Mouse (Mus musculus): ENCODE measurements around the gene Necab3. TPM values are rescaled to one million over a fixed set of nuclear protein-coding genes. Genes with fewer than 3 reads are reported as not detected.

The Necab3 gene
- polyA plus RNA-seq (2012; rRNA removed) = 3.2 and 4.9 TPM in 2 replicates

DNA sequence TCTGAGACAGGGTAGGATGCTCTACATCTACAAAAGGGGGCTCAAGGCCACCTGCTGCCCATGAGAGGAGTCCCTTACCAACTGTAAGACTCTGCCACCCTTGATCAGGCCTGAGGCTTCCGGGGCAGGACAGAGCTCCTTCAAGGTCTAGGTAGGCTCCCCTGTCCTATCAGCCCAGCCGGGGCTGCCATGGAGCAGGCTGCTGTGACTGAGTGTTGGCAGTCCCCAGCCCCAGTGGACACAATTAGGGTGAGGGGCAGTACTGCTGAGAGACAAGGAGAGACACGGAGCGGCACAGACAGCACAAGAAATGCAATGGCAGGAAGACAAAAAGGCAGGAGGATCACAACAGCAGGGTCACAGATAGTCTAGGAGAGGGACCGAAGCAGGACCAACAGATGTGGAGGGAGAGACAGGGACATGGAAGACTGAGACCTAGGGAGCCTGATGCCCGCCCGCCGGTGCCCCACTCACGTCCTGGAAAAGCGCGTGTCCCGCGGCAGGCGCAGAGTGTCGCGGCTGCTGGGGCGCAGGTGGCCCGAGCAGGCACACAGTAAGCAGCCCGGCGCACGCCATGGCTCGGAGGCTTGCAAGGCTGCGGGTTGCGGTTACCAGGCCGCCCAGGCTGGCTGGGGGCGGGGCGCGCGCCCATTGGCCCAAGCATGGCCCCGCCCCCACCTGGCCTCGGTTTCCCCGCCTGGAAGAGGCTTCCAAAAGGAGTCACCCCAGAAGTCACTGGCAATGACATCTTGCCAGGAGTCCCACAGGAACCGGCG lies at the start of gene Necab3:
Gene Necab3, minus strand, starts transcription at position 627 of the 776 bp plus-strand sequence.
- no peak for DNase-seq (ENCODE audit: low read depth)

GRCm38 (mm10) chr2:154606965-154607364 lies 48.3 kb upstream of the Necab3 start:
- DNase-seq (ENCODE audit: low read depth) = peak; percentile 92

DNA sequence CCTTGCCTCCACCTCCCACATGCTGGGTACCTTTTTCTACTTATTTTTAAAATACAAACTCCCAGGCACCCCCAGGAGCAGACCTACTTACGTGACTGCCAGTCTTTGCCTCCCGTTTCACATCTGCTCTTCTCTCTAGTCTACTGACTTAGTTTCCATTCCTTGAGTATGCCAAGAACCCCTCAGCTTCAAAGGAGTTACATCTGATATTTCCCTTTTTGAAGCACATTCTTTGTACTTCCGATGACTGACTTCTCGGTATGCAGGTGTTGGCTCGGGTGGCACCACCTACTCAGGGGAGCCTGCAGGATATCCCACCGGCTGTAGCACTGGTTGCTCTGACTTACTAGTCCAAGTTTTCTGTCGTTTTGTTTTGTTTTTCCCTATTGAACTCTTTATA lies 45.5 kb upstream of the Necab3 start:
- DNase-seq (ENCODE audit: low read depth) = no peak

- DNase-seq (ENCODE audit: low read depth) = peak; percentile 99
These were observed 45.0 kb upstream of the Necab3 start, which contains the start of gene Pxmp4 for GRCm38 (mm10) chr2:154603638-154604153. Pxmp4 (minus strand) TSS chr2:154603708.

GRCm38 (mm10) chr2:154603007-154603637 lies 44.4 kb upstream of the Necab3 start:
- DNase-seq (ENCODE audit: low read depth) = no peak

GRCm38 (mm10) chr2:154601324-154601723 lies 42.6 kb upstream of the Necab3 start:
- no peak for DNase-seq (ENCODE audit: low read depth)

DNA sequence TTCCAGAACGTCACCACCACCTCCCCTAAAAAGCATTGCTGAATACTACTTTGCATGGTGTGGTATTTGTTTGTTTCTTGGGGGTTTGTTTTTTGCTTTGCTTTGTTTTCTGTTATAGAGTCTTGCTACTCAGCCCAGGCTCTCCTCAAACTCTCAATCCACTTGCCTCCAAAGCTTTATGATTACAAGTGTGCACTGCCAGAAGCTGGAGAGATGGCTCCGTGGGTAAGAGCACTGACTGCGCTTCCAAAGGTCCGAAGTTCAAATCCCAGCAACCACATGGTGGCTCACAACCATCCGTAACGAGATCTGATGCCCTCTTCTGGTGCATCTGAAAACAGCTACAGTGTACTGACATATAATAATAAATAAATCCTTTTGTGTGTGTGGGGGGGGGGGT lies 41.9 kb upstream of the Necab3 start:
- no peak for DNase-seq (ENCODE audit: low read depth)

DNA sequence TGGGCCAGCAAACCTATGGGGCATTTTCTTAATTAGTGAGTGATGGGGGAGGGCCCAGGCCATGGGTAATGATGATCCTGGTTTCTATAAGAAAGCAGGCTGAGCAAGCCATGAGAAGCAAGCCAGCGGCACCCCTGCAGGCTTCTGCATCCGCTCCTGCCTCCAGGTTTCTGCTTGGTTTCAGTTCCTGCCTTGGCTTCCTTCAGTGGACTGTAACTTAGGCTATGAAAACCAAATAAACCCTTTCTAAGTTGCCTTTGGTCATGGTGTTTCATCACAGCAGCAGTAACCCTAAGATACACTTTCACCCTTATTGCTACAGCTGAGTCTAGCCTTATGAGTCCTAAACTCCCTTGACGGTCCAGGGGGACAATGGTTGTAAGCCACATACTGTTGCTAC lies 38.7 kb upstream of the Necab3 start:
- no peak for DNase-seq (ENCODE audit: low read depth)

DNA sequence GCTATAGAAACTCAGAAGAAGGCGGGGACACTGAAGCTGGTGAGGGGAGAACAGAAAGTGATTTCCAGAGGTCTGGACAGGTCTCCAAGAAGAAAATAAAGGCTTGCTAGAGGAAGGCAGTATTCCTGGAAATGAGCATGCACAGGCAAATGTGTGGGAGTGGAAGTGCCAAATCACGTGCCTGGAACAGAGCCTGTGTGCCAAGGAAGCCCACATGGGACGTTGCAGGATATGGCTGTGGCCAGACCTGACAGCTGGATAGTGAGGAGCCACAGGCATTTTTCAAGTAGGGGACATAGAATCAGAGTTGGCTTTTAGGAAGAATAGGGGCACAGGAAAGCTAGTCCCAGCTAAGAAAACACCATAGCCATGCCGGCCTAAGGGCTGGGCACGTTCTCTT lies 37.1 kb upstream of the Necab3 start:
- DNase-seq (ENCODE audit: low read depth) = no peak

DNA sequence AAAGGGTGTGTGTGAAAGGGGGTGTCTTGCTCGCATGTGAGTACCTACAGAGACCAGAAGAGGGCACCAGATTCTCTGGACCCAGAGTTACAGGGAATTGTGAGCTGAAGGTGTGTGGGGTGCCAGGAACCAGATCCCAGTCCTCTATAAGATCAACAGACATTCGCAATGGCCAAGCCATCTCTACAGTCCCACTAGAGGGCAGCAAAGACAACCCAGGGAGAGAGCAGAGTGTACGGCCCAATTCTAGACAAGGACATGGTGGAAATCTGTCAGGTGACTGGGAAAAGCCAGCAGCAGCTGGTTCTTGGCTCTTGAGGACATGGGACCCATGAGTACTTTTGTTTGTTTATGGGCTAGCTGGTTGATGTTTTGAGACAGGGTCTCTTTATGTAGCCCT lies 34.3 kb upstream of the Necab3 start:
- no peak for DNase-seq (ENCODE audit: low read depth)

- DNase-seq (ENCODE audit: low read depth) = no peak
These were observed 32.5 kb upstream of the Necab3 start for GRCm38 (mm10) chr2:154591239-154591638.

DNA sequence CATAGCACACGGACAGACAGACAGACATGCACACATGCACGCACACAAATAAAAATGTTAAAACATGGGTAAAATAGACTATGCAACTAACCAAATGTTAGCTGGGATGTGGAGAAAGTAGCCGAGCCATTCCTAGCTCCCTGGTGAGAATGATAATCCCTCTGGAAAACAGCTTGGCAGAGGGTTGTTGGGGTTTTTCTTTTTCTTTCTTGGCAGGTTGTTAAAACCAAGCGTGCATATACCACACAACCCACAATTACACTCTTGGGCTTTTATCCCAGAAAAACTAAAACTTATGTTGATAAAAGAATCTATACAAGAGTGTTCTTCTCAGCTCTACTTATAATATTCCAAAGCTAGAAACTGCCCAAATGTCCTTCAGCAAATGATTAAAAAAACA lies 30.4 kb upstream of the Necab3 start:
- no peak for DNase-seq (ENCODE audit: low read depth)

- no peak for DNase-seq (ENCODE audit: low read depth)
These were observed 27.7 kb upstream of the Necab3 start for GRCm38 (mm10) chr2:154586405-154586804.

- DNase-seq (ENCODE audit: low read depth) = no peak
These were observed 26.4 kb upstream of the Necab3 start for GRCm38 (mm10) chr2:154584931-154585601.

- DNase-seq (ENCODE audit: low read depth) = no peak
These were observed 25.5 kb upstream of the Necab3 start for GRCm38 (mm10) chr2:154583906-154584872.

DNA sequence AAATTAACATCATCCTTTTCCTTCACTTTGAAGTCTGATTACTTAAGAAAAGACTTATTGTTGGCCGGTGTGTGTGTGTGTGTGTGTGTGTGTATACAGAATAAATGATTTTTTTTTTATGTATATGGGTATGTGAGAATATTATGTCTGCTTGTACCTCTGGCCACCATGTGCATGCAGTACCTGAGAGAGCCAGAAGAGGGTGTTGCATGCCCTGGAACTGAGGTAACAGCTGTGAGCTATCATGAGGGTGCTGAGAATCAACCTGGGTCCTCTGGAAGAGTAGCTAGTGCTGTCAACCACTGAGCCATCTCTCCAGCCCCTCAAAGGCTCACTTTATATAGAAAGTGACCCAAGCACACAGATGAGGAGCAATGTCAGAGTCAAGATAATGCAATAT lies 22.7 kb upstream of the Necab3 start:
- no peak for DNase-seq (ENCODE audit: low read depth)

DNA sequence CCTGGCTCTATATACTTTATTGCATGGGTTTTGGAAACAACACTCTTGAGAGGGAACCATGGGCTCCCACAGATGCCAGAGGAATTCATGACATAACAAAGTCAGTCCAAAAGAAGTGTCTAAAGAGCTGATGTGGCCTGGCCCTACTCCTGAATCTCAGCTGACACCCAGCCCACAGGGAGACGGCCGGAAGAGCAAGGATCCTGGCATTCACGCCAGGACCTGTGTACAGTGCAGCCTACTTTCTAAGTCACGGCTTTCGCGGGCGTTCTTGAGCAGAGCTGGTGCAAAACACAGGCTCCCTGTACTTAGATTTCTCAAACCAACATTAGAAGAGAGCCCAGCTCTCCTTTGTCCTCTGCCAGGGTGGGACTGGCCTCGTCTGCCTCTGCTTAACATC lies 21.9 kb upstream of the Necab3 start:
- no peak for DNase-seq (ENCODE audit: low read depth)

GRCm38 (mm10) chr2:154577744-154578067 lies 19.0 kb upstream of the Necab3 start:
- DNase-seq (ENCODE audit: low read depth) = no peak

DNA sequence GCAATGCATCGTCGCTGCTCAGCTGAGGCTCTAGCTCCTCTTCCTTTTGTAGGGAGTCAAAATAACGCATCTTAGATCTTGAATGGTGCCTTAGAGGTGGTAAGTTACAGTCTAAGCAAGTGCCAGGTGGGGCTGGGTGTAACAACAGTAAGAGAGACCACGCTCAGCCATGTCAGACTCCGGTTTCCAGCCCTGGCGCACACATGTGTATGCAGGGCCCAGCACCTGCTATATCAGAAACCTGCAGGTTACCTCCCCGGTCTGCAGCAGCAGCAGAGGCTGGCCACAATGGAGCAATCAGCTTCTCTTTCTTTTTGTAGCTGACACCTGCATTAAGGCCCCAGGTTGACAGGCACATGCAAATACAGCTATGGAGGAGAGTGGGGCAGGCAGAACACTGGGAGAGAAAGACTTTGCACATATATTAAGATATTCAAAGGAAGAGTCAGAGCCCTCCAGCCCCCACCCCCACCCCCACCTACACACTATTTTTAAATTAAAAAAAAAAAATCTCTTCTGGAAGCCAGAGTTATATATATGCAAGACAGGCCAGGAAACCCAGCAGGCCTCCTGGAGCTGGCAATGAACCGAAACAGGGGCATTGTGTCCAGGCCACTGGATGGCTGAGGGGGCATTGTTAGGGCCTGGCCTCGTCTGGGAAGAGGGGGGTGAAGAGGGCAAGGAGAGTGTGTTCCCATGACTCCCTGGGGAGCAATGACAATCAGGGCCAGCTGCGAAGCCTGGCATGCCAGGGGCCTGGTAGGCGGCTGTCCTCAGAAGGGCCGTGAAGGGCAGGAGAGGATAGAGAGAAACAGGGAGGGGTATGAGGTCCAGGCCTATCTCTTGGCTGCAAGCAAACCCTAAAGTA lies 18.4 kb upstream of the Necab3 start:
- DNase-seq (ENCODE audit: low read depth) = no peak

DNA sequence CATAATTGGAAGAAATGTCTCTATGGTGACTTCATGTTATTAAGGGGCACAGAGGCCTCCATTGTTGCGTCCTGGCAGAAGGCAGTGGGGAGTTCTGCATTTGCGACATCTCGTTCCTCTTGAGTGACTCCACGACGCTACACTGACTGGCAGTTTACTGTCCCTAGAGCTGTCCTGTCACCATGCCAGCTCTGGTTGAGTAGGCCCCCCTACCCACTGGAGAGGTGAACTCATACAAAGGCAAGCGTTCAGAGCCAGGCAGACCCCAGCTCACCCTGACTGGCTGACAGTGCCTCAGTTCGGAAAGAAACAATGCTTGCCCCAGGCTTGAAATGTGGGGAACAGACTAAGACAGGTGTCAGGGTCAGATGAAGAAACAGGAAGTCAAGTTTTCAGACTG lies 15.6 kb upstream of the Necab3 start:
- no peak for DNase-seq (ENCODE audit: low read depth)

GRCm38 (mm10) chr2:154572996-154573395 lies 14.3 kb upstream of the Necab3 start:
- DNase-seq (ENCODE audit: low read depth) = no peak
